Comparison of ENCODE assay signal across 8 mouse cellular contexts in the genomic region with DNA sequence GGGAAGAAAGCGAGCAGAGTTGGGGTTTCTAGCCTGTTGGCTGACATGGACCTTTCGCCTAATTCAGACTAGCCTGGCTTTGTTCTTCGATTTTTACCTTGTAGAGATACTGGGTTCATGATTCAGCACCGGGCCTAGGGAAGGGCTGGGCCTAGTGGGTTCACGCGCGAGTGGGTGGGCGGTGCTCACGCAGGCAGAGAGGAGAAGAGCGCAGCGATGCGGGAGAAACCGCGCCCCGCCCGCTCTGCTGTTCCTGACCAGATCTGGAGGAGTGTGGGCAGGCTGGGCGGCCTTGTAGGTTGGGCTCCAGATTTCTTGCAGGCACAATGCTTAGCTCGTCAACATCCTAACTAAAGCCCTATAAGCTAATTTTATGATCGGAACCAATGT. TPM values are rescaled to one million over a fixed set of nuclear protein-coding genes. Genes with fewer than 3 reads are reported as not detected.
DNase-seq lines count a peak whose midpoint lies in the region; ATAC-seq lines count a peak whose summit lies in the region.

No protein-coding gene starts in this region.

- no peak overlapping the region for H3K27ac ChIP-seq in heart, embryonic 13.5 days (replicated peaks)
- peak overlapping the region; percentile 98 for H3K27ac ChIP-seq in hindbrain, embryonic 14.5 days
- no peak overlapping the region for H3K27ac ChIP-seq in limb, embryonic 12.5 days

- peak overlapping the region; percentile 50 for H3K4me3 ChIP-seq in heart, embryonic 13.5 days
- H3K4me3 ChIP-seq in hindbrain, embryonic 14.5 days (replicated peaks; ENCODE audit: low read length), result peak overlapping the region; percentile 70
- H3K4me3 ChIP-seq in limb, embryonic 12.5 days (replicated peaks), result peak overlapping the region; percentile 32

- ATAC-seq in heart, embryonic 13.5 days (ENCODE audit: extremely low read depth, insufficient number of reproducible peaks, low FRiP score, low TSS enrichment), result no peak
- peak; percentile 83 for ATAC-seq in hindbrain, embryonic 14.5 days (ENCODE audit: low FRiP score)
- ATAC-seq in limb, embryonic 12.5 days (ENCODE audit: insufficient number of reproducible peaks, insufficient read depth, low FRiP score, low TSS enrichment, low read depth), result no peak
- no peak for ATAC-seq in activated CD4-positive, CD25-positive, alpha-beta regulatory T cell, adult 4 months

- 34% methylated on average over 19 of the region's 19 CpGs for WGBS in heart, embryonic 13.5 days
- WGBS in hindbrain, embryonic 14.5 days, result 19% methylated on average over 19 of the region's 19 CpGs
- 31% methylated on average over 19 of the region's 19 CpGs for WGBS in limb, embryonic 12.5 days

- peak overlapping the region; percentile 69 for H3K9ac ChIP-seq in heart, embryonic 13.5 days
- peak overlapping the region; percentile 96 for H3K9ac ChIP-seq in hindbrain, embryonic 14.5 days
- H3K9ac ChIP-seq in limb, embryonic 12.5 days (replicated peaks), result no peak overlapping the region

- peaks cover 17% of the 10 kb centered on the region for H3K4me1 ChIP-seq in heart, embryonic 13.5 days
- H3K4me1 ChIP-seq in hindbrain, embryonic 14.5 days (replicated peaks; ENCODE audit: control insufficient read depth, insufficient read depth, low read length), result peaks cover 23% of the 10 kb centered on the region
- H3K4me1 ChIP-seq in limb, embryonic 12.5 days (replicated peaks), result peaks cover 12% of the 10 kb centered on the region

- no peaks in the 10 kb centered on the region for H3K9me3 ChIP-seq in heart, embryonic 13.5 days
- H3K9me3 ChIP-seq in hindbrain, embryonic 14.5 days (ENCODE audit: control insufficient read depth, low read length), result no peaks in the 10 kb centered on the region
- H3K9me3 ChIP-seq in limb, embryonic 12.5 days, result no peaks in the 10 kb centered on the region

- H3K36me3 ChIP-seq in heart, embryonic 13.5 days, result no peaks in the 10 kb centered on the region
- 0 out of 2 replicates have a peak, but pooled peaks cover 3% of the 10 kb centered on the region for H3K36me3 ChIP-seq in hindbrain, embryonic 14.5 days (replicated peaks; ENCODE audit: control insufficient read depth, insufficient read depth)
- H3K36me3 ChIP-seq in limb, embryonic 12.5 days, result no peaks in the 10 kb centered on the region

- DNase-seq in heart, adult 8-10 months (ENCODE audit: low spot score), result no peak
- DNase-seq in embryo, embryonic 10 days (ENCODE audit: low spot score), result peak; percentile 10
- peak; percentile 74 for DNase-seq in hindbrain, embryonic 14.5 days (ENCODE audit: low spot score)
- DNase-seq in right cerebral cortex, adult 18-20 months, result peak; percentile 94
- no peak for DNase-seq in ovary, adult 18-20 months (ENCODE audit: low spot score)

- 0 out of 2 replicates have a peak, but pooled peaks cover 4% of the 10 kb centered on the region for H3K27me3 ChIP-seq in heart, embryonic 13.5 days (replicated peaks)
- no peaks in the 10 kb centered on the region for H3K27me3 ChIP-seq in hindbrain, embryonic 14.5 days (ENCODE audit: control insufficient read depth, insufficient read depth, low read length)
- H3K27me3 ChIP-seq in limb, embryonic 12.5 days, result peaks cover 16% of the 10 kb centered on the region

- H3K4me2 ChIP-seq in heart, embryonic 13.5 days, result peak overlapping the region; percentile 78
- peak overlapping the region; percentile 65 for H3K4me2 ChIP-seq in hindbrain, embryonic 14.5 days (replicated peaks)
- H3K4me2 ChIP-seq in limb, embryonic 12.5 days, result peak overlapping the region; percentile 65

RNA-seq across cellular contexts. Expression of a gene that starts 15.5 kb away (rescaled TPM):
- polyA plus RNA-seq in heart, embryonic 13.5 days (2015; fragmentation: Nextera tagmentation; extraction: Ambion mirVana), result 25.5 and 27.0 TPM in 2 replicates
- 10 to 100 TPM; 19.1 to 21.2 (median 20.3) TPM for total RNA-seq in heart, adult 8-10 months (2022)
- polyA plus RNA-seq in hindbrain, embryonic 14.5 days (2014; fragmentation: Nextera tagmentation; extraction: Ambion mirVana), result 37.3 and 37.7 TPM in 2 replicates
- polyA plus RNA-seq in limb, embryonic 12.5 days (2016; fragmentation: Nextera tagmentation; extraction: Ambion mirVana), result 48.2 and 51.1 TPM in 2 replicates
- polyA plus RNA-seq in activated CD4-positive, CD25-positive, alpha-beta regulatory T cell, adult 4 months (2017; shearing (Covaris generic)), result 1 to 10 TPM; 2.9 to 3.3 TPM

RNA-seq across cellular contexts. Expression of a gene that starts 16.1 kb away (rescaled TPM):
- 6.2 and 7.5 TPM in 2 replicates for polyA plus RNA-seq in heart, embryonic 13.5 days (2015; fragmentation: Nextera tagmentation; extraction: Ambion mirVana)
- total RNA-seq in heart, adult 8-10 months (2022), result 1 to 10 TPM; 3.4 to 6.1 (median 5.0) TPM
- polyA plus RNA-seq in hindbrain, embryonic 14.5 days (2014; fragmentation: Nextera tagmentation; extraction: Ambion mirVana), result 147 and 159 TPM in 2 replicates
- 5.3 and 5.4 TPM in 2 replicates for polyA plus RNA-seq in limb, embryonic 12.5 days (2016; fragmentation: Nextera tagmentation; extraction: Ambion mirVana)
- under 1 TPM in 1 of 2 experiments, not detected in 1; 0.91 TPM for polyA plus RNA-seq in activated CD4-positive, CD25-positive, alpha-beta regulatory T cell, adult 4 months (2017; shearing (Covaris generic))

Comparison
In these comparisons a context has a peak if more than half of its experiments do, and no peak if none do; other contexts are left out.
1. DNase-seq: peak in embryo, embryonic 10 days (single experiment), hindbrain, embryonic 14.5 days (single experiment) and right cerebral cortex, adult 18-20 months (single experiment); none in heart, adult 8-10 months (single experiment) and ovary, adult 18-20 months (single experiment).
2. RNA of a gene that starts 16.1 kb away (polyA plus RNA-seq): 147 to 159 TPM in hindbrain, embryonic 14.5 days; 6.2 to 7.5 TPM in heart, embryonic 13.5 days, 5.3 to 5.4 TPM in limb, embryonic 12.5 days and 0.91 TPM in activated CD4-positive, CD25-positive, alpha-beta regulatory T cell, adult 4 months; every median in the first group is over 10 times any median in the second.
3. Peak in every context shown above with its lines, with median percentiles within 50 percentile points of each other: H3K4me2 ChIP-seq and H3K4me3 ChIP-seq.